Mouse (Mus musculus): ENCODE data around the gene A430078G23Rik. TPM values are rescaled to one million over a fixed set of nuclear protein-coding genes. Genes with fewer than 3 reads are reported as not detected.
A peak's percentile ranks its signal among the peaks of the same experiment; 100 is the strongest.

A430078G23Rik gene
- total RNA-seq, 4 experiments from 2014 or later, result 0.23 to 0.83 (median 0.28) TPM

DNA sequence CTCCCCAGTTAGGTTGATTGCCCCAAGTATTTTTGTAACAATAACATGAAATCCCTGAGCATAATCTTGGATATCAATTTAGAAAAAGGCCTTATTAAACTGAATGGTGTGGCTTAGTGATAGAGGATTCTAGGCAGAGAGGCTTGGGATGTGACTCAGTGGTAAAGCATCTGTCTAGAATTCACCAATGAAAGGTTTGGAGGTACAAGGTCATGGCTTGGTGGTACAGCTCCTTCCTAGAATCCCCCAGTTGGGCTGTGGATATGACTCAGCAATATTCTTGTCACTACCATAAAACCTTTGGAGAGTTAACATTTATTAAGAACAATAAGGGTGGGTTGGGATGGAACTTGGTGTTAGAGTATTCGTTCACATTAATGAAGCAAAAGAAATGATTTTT, 59.6 kb downstream of the A430078G23Rik start:
- DNase-seq, result no peak

DNA sequence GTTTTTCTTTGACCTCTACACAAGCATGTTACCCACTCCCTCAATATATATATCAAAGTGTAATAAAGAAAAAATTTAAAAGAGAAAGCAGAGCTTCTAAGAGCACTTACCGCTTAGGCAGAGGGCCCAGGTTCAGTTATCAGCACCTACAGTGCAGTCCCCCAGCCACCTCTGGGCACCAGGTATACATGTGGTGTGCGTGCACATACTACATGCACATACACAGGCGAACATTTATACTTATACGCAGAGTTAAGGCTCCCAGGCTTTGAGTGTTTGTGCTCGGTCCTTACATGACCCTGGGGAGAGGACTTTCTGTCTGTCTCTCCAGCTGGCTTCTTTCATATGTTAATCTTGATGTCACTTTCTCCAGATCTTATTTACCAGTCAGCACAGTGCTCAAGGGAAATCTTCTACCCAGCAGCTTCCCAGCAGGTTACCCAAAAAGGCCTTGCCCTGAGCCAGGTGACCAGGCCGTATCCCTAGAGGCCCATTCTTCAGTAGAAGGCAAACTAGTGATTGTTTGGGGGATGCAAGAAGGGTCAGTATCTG, 61.5 kb downstream of the A430078G23Rik start:
- no peak for DNase-seq

DNA sequence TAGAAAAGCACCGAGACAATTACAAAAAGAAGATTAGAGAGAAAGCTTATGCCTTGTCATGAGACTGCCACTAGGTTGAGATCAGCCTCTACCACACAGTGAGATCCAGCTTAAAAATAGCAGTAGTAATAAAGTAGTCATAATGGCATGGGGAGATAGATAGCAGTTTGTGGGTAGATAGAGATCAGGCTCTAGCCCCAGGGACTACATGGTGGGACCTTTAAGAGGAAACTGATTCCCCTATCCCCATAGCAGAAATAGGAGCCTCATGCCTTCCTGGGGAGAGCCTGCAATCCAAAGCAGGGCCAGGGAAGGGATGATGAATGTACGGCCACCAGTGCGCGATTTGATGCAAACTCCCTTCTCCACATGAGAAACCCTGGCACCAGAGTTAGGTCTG, 62.0 kb downstream of the A430078G23Rik start:
- DNase-seq, result no peak

DNA sequence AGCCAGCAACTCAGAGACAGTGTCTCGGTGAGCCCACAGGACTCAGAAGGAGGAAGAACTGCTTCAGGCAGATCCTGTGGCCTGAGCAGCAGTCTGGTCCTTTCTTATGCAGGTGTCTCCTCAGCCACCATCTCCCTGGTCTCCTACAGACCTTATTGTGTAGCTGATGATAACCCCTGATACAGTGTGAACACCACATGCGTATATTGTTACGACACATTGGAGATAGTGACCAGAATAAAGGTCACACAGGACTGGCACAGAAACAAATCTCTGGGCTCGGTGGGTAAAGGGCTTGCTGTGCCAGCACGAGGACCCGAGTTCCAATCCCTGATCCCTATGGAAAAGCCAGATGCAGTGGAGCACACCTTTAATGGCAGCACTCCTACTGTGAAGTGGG, 62.4 kb downstream of the A430078G23Rik start:
- no peak for DNase-seq

DNA sequence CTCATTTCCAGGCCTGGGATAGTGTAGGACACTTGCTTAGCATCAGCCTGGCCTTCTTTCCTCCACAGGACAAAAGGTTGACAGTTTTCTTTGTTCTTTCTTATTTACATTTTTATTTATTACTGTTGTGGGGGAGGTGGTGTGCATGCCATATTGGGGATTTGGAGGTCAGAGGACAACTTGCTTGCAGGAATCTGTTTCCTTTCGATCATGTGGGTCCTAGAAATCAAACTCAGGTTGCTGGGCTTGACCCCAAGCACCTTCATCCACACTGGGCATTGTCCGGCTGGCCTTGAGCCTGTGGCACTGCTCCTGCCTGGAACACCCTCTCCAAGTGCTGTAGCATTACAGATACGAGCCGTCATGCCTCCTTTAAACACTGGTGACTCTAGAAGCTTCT, 63.6 kb downstream of the A430078G23Rik start:
- DNase-seq, result no peak

DNA sequence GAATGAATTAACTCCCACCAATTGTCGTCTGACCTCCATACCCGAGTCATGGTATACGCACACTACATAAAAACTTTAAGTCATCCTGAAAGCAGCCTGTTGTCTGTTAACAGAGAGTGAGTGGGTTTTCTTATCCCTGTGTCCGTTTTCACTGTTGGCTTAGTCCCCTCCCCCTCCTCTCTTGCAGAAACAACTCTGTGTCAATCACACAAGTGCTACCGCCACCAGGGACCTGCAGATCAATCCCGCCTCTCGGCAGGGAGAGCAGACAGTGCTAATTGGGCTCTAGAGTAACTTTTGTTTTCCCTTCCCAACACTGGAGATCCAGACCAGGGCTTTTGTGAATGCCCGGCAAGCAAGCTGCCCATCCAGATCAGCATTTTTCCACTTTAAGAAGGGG, 64.2 kb downstream of the A430078G23Rik start:
- DNase-seq, result no peak

DNA sequence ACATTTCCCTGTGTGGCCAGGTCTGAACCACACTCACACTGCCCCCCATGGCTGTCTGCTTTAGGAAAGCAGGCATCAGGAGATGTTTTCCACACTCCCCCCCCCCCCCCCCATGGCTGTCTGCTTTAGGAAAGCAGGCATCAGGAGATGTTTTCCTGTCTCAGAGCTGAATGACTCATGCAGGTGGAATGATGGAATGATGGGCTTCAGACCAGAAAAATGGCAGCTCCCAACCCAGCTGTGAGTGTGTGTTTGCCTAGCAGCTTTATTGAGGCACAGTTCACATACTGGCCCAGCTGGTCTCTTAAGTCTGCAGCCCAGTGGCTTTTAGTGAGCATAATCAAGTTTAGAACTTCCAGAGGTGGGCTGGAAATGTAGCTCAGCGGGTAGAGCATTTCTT, 64.9 kb downstream of the A430078G23Rik start:
- DNase-seq, result no peak

DNA sequence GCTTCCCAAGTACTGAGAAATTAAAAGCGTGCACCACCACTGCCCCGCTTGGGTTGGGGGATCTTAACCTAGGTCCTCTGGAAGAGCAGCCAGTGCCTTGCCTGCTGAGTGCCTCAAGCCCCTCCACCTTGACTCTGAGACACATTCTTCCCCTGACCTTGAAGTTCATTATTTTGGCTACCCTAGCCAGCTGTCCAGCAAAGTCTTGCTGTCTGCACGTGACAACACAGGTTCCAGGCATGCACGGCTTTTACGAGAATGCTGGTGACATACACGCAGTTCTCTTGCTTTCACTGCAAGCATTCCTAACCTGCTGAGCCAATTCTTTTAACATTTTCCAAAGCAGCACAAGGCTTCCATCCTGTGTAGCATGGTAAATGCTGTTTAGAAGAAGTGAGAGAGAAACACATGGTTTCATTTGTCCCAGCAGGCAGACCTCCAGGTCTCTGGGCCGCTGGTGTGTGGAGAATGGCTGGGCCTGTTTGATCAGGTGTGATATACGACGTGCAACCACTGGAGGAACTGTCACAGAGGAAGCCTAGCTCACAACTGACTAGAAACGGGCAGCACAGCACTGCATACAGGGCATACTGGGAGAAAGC, 67.0 kb downstream of the A430078G23Rik start:
- no peak for DNase-seq

DNA sequence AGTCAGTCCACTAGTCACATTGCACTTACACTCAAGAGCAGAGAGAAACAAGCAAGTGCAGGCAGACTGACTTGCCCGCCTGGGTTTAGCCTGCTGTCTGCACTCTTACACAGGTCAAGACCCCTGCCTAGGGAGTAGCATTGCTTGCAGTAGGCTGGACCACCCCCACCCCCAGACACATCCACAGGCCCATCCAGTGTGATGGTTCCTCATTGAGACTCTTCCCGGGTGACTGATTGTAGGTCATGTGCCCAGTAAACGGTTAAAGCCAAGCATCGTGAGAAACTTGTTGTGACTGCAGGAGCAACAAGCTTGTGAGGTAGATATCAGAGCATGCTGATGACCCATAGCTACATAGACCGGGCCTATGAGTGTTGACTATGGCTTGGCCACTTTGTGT, 68.3 kb downstream of the A430078G23Rik start:
- DNase-seq, result no peak

DNA sequence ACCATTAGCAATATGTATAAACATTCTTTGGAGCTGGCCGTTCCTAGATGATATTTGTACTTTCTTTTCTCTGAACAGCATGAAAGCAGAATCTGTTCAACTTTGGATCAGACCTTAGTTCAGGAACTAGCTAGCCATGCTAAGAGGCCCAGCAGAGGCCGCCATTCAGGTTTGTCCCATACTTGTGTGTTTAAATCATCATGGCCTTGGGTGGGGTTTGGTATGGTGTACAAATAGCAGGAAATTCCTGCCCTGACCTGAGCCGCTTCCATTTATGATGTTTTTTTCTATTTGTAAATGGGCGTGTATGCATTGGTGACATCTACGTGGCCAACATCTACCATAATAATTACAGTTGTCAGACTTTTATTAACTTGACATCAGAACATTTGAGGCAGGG, 72.0 kb downstream of the A430078G23Rik start:
- DNase-seq, result no peak

DNA sequence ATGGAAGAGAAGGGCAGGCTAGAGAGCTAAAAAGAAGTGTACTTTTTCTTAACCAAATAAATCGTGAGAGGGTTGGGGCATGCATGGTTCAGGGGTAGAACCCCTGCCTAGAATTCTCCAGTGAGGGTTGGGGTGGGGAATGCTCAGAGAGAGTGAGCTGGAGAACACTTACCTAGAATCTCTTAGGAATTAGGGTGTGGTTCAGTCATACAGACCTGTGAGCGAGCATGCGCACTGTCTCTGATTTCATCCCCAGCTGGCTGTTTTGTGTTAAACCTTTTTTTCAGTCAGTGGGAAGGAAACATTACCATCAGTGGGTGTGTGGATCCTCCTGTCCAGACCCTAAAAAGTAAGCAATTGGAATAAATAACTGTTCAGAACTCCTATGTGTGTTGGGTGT, 73.0 kb downstream of the A430078G23Rik start:
- no peak for DNase-seq

DNA sequence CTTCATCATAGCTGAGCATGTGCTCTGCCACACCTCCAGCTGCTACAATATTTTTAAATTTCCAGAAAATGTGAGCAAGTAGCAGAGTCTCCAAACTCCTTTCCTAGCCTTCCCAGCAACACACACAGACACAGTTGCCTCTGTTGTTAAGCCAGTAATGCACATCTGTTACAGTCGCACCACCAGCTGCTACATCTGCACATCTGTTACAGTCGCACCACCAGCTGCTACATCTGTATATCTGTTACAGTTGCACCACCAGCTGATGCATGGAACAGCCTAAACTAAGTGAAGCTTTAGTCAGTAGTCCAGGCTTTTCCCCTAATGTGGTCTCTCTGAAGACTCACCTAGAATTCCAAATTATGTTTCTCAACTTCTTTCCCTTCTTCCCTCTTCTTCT, 75.2 kb downstream of the A430078G23Rik start:
- no peak for DNase-seq

DNA sequence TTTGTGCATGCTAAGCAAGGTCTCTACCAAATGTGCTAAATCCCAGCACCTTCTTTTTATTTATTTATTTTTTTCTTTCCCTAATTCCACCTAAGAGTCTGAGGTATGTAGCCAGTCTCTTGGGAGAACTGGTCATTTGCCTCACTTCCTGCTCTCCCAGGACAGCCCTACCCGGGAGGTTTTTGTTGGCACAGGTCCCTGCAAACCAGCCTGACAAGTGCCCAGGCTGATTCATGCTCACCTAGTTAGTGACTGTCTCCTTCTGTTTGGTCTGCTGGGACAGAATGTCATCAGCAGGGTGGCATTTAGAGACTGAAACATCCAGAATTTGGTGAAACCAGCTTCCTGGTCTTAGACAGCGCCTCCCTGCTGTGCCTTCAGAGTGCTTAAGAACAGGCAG, 76.8 kb downstream of the A430078G23Rik start:
- DNase-seq, result peak; percentile 61

DNA sequence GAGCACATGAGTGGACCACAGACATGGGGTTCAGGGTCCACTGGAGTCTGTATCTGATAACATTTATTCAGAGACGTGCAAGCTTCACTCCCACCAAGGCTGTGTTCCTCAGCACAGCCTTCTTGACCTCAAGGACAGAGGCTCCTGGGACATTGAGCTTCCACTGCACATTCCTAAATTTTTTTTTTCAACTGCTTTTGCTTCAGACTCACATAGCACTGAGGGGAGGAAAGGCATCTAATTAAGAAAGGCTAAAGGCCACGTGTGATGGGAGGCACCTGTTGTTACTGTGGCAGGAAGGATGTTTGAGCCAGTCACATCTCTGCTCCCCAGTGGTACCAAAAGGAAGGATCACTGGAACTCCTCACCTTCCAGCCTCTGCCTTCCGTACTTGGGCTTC, 77.9 kb downstream of the A430078G23Rik start:
- no peak for DNase-seq

DNA sequence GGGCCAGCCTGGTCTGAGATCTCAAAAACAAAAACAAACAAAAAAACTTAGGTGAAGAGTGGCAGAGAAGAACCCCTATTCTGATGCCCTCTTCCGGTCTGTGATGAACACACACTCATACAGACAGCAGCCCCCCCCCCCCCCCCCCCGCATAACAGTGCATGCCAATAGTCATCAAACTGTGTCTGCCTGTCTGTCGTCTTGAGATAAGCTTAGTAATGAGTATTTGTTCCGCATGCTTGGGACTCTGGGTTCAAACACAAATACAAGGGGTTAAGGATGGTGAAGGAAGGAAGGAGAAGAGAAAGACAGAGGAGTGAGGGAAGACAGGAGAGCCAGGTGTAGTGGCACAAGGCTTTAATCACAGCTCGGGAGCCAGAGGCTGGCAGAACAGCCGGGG, 83.3 kb downstream of the A430078G23Rik start:
- no peak for DNase-seq

DNA sequence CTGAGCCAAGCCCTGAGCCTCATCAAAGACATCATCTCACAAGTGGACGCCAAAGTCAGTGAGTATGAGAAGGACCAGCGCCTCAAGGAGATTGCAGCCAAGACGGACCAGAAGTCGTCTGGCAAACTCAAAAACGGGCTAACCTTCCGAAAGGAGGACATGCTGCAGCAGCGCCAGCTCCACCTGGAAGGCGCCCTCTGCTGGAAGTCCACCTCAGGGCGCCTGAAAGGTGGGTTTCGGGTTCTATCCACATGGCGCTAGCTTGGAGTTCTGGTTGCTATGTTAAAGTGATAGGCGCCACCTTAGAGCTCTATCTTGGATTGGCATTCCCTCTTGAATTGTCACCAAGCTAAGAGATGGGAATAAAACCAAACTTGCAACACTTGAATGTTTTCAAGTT, 86.3 kb downstream of the A430078G23Rik start:
- DNase-seq, result no peak

Other genes starting within 250 kb of the A430078G23Rik start
- gene Insr, start 73.8 kb upstream of the A430078G23Rik start, total RNA-seq (2022), result 100 to 1,000 TPM; 139 to 174 (median 151) TPM
- 10 to 100 TPM; 44.6 to 48.1 (median 47.0) TPM for gene Arhgef18, start 39.6 kb downstream of the A430078G23Rik start, total RNA-seq (2022)
- 10 to 100 TPM; 10.4 to 20.2 (median 12.1) TPM for gene Pex11g, start 114.3 kb downstream of the A430078G23Rik start, total RNA-seq (2022)
- under 1 TPM in 2 of 4 experiments, not detected in 2; 0.28 to 0.46 TPM for gene Tex45, start 117.4 kb downstream of the A430078G23Rik start, total RNA-seq (2022)
- gene Zfp358, start 139.7 kb downstream of the A430078G23Rik start, total RNA-seq (2022), result 10 to 100 TPM; 20.6 to 22.9 (median 21.7) TPM
- 10 to 100 TPM; 45.0 to 82.0 (median 60.3) TPM for gene Mcoln1, start 147.0 kb downstream of the A430078G23Rik start, total RNA-seq (2022)
- gene Pnpla6, start 162.0 kb downstream of the A430078G23Rik start, total RNA-seq (2022), result 10 to 100 TPM; 49.3 to 73.9 (median 63.2) TPM
- not detected for gene C330021F23Rik, start 214.6 kb downstream of the A430078G23Rik start, total RNA-seq (2022)
- gene Camsap3, start 233.9 kb downstream of the A430078G23Rik start, total RNA-seq (2022), result 10 to 100 TPM in 2 of 4 experiments, 1 to 10 TPM in 2; 4.7 to 15.5 (median 10.0) TPM

Measured in adrenal gland, adult 8-10 months (tissue).